Mouse (Mus musculus) lung, embryonic 15.5 days (tissue): ENCODE results near the gene Tex14. TPM values are rescaled to one million over a fixed set of nuclear protein-coding genes. Genes with fewer than 3 reads are reported as not detected.

ENCODE experiments used
- polyA plus RNA-seq: library from polyadenylated mRNA; unstranded; fragments of >200 nt; fragmentation: Nextera tagmentation; extraction: Ambion mirVana; gene quantifications from 2 replicates; pipeline ENCODE4 v1.2.1, GENCODE M21; 2015

Tex14 gene
- polyA plus RNA-seq, 1 experiment from 2014 or later, result 0.46 TPM

Other genes with a start within 250 kb of the Tex14 start
- 1.1 and 1.7 TPM in 2 replicates for gene Ppm1e, start 46.0 kb upstream of the Tex14 start, polyA plus RNA-seq
- gene Rad51c, start 111 bp upstream of the Tex14 start, polyA plus RNA-seq, result 9.0 and 11.3 TPM in 2 replicates
- not detected in 2 replicates for gene Gm11492, start 161.6 kb downstream of the Tex14 start, polyA plus RNA-seq
- gene Sept4, start 163.8 kb downstream of the Tex14 start, polyA plus RNA-seq, result 76.8 and 85.6 TPM in 2 replicates
- 34.8 and 34.9 TPM in 2 replicates for gene Mtmr4, start 187.1 kb downstream of the Tex14 start, polyA plus RNA-seq
- 0.15 and 0.21 TPM in 2 replicates for gene Hsf5, start 212.1 kb downstream of the Tex14 start, polyA plus RNA-seq